Mouse (Mus musculus) gastrocnemius, postnatal 25 days (tissue): Measurements from ENCODE around the gene Irf2bpl. TPM values are rescaled to one million over a fixed set of nuclear protein-coding genes. Genes with fewer than 3 reads are reported as not detected.
A peak's percentile ranks its signal among the peaks of the same experiment; 100 is the strongest.

Source experiments
- DNase-seq: peaks from one replicate; pipeline ENCODE4 v3.0.0; 2022
- total RNA-seq, 2 experiments: library from RNA; stranded (reverse); gene quantifications; 1 replicate in 1 of 2; 2 replicates in 1 of 2; pipeline ENCODE4 v1.2.3; 2021

Gene Irf2bpl
- total RNA-seq, 2 experiments from 2014 or later: 22.0 to 24.0 TPM

DNA sequence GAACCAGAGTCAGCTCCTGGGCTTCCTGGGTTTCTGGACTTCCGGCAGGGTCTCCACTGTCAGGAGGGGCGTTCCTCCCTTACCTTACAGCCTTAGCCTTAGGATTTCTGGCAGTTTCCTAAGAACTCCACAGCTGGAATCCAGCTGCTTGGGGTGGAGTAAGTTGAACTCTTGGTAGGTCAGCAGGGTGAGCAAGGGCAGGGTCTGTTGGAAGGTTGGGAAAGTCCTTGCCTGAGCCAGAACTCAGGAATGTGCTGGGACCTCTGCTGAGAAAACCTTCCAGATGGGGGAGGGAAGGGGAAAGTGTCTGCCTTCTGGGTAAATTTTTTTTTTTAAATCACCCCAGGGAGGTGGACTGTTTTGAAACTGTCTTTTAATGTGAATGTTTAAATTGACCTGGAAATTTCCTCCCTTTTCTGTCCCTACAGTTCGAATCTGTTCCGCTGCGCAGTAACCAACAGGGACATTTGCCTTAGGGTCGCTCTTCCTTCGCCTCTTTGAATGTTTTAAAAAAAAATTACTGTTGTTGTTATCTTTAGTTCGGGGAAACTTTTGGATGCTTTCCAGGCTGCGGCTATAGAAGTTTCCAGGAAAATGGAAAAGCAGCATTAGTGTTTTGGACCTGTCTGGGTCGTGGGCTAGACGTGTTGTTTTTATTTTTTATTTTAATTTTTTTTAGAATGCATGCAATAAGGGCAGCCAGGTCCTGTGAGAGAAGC is 15.0 kb upstream of the Irf2bpl start:
- peak; percentile 74 for DNase-seq

DNA sequence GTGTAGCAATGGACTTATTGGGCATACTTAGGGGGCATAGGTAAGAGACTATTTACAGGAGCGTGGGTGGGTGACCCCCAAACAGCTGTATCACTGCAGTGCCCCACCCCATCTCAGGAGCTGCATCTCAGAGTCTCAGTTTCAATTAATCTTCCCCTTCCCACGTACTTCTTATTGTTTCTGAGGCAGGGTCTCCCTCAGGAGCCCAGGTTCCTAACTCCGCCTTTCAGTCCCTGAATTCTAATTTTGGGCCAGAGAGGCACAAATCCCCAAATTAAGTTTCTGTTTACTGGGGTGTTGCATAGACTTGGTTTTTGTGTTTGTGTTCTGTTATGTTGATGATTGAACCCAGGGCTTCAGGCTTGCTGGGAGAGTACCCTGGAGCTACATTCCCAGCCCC is 13.8 kb upstream of the Irf2bpl start:
- DNase-seq: no peak

DNA sequence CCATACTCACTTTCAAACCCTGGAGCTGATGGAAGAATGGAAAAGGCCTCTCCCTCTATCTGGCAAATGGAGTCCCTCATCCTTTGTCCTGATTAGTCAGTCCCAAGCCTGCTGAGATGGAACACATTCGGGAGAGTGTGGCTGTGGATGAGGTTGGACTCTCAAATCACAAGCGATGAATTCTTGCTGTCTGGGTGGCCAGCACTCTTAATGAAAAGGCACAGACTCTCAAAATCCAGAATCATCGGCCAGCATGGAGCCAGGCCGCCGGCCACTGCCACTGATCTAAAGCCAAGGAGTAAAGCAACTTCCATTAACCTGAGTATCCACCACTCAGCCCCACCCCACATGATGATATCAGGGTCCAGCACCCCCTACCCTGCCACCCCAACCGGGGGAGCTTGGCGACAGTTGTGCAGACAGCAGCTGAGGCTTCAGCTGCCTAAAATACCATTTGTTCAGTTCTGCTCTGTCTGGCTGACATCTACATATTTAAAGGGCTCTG is 13.2 kb upstream of the Irf2bpl start:
- DNase-seq: no peak

DNA sequence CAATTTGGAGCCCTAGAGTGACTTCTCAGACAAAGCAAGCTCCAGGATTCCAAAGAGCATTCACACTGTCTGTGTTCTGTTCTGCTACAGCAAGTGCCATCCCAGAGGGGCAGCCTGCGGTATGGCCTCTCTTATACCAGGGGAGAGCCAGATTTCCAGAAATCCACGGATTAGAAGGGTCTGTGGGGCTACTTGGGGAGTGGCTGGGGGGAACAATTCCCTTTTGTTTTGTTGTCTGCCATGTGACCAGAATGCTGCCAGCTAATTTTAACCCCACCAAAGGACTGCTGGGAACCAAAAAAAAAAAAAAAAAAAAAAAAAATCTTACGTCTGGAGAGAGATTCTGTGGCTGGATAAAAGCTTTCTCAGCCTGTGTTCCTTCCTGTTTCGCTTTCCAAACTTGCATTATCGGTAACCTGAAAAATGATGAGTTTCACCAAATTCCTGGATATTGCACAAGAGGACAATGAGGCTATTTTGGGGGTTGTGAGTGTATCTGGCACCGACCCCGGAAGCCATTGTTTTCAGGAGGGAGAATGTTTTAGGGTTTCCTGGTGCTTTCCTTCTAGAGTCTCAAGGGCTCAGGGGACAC is 12.4 kb upstream of the Irf2bpl start:
- DNase-seq: no peak

DNA sequence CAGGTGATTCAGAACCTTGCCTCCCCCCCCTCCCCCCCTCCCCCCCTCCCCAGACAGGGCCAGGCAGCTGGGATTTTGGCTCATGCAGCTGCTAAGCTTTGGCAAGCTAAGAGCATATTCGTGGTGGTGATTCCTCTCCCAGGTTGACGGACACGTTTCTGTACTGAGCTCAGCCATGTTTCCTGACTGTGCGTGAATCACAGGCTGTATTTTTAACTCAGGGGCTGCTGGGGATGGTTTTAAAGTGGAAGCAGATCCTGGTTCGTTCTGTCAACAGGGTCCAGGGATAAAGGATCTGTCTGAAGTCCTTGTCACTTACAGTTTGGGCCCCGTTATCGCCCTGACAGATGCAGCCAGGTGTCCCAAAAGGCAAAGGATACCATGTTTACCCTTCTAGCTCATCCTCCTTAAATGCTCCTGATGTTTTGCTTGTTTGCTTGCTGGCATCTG is 11.9 kb upstream of the Irf2bpl start:
- no peak for DNase-seq

DNA sequence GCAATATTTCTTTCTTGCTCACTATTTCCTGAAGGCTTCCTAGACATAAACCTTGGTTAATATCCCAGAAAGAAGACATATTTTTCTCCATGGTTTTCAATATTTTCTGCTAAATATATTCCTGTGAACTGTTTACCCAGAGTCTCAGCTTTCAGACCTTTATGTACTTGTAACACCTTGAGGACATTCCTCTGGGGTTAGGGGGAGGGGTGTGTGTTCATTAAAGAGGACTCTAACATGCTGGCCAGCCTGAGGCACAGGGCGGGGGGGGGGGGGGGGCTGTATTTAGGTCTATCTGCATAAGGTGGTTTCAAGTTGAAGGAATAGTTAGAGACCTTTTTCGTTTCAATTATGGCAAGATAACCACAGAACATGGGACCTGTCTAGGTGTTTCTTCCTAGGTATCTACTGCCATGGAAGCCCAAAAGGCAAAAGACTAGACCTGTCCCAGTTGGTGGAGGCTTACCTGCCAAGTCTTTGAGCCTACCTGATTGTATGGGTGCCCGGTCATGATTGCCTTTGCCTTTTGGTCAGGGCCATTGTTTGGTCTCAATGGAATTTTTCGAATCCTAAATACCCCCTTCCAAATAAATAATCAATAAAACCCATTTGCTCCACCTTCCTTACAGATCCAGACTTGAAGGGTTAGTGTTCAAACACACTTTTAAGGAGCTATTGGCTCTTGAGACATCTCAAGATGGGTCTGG is 11.3 kb upstream of the Irf2bpl start:
- DNase-seq: no peak

DNA sequence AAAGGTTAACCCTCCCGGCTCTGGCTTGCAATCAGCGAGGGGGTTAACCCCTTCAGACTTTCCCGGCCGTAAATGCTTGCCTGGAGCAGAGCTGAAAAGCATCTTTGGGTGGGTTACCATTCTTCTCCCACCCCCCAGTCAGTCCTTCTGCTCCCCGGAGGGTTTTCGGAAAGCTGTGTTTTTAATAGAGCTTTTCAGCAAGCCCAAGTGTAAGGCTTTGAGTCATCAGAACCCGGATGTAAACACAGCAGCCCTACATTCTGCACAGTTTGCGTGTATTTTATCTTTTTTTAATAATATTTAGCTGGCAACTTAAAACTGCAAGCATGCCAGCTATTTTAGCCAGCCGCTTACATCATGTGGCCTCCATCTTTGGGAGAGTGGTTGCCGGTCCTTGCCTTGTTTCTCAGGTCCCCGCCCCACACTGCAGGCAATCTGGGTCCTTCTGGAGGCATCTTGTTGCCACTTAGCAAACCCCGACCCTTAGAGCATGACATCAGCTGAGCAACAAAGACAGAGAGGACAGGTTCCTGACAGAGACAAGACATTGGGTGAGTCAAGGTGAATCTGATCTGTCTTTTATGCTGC is 10.3 kb upstream of the Irf2bpl start:
- DNase-seq: no peak

DNA sequence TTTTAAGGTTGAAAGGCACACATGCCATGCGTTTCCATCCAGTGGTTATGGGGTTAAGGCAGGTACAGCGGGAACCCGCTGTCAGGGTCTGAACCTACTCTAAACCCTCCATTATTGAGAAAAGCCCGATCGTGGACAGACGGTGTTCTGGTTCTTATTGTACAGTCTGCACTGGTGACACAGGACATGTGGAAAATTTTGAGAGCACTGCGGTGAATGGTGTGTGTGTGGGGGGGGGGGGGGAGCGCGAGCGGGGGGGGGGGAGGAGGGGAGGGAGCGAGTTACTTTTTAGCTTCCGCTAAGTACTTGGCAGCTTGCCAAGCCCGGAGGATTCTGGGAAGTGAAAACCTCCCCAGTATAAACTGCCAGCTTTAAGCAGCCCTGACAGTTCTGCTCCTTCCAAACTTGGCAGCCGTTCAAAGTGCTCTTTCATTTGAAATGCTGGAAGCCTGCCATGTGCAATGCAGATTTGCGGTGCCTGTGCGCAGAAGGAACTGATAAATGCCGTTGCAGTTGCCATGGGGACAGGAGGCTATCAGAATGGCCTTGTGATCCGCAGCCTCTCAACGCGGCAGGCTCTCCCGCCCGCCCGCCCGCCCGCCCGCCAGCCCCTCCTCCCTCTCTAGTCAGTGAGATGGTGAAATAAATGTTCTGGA is 9.7 kb upstream of the Irf2bpl start:
- peak; percentile 92 for DNase-seq

DNA sequence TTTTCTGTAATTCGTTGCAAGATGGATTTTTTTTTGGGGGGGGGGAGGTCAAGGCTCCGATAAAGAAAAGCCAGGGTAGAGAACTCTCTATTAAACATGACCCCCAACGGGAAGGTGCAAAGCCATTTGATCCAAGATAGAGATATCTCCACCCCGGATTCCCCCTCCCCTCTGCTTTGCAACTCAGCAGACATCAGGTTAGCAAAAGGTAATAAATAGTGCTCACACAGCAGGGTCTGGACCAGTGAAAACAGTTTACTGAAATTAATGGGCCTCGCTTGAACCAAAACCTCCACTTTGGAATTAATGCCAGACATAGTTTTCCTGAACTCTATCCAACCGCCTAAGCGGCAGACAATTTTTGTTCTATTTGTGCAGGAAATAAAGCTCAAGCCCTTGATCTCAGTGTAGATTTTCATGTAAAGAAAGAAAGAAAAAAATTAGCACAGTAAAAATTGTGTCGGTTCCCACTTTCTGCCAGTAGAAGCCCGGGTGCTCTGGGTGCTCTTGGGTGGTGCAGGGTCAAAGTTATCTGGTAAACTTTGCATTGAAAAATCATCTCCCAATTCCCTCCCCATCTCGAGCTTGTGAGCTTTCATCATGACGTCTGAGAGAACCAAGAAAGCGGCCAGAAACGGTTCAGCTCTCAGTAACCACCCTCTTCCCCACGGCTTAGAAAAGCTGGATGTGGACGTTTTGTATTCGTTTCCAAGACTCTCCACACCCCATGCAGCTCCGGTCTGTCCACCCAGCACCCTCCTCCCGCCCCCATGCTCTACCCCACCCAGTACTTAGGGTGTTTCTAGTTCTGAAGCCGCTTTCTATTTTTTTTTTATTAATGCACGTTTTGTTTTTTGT is 9.0 kb upstream of the Irf2bpl start:
- DNase-seq: peak; percentile 73

DNA sequence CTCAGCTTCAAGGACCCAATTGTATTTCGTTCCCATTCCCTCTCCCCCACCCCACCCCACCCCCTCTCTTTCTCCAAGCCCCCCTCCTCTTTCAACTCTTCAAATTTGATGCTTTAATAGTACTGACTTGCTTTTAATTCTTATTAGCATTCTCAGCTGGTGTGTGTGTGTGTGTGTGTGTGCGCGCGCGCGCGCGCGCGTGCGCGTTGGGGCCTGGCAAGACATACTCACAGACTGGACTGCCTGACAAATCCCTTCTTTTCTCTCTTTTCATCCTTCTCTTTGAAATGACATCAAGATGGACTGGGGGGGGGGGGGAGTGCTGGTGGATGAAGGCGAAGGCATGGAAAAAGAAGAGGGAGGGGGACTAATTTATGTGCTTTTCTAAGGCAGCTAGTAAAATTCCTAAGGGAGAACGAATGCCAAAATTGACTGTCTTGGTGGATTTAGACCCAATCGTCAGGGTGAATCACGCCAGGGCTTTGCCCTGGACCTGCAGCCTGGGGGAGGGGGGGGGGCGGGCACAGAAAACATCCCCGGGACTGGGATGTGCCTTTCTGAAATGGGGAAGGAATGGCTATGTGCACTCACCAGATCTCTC is 8.2 kb upstream of the Irf2bpl start:
- DNase-seq: peak; percentile 44

DNA sequence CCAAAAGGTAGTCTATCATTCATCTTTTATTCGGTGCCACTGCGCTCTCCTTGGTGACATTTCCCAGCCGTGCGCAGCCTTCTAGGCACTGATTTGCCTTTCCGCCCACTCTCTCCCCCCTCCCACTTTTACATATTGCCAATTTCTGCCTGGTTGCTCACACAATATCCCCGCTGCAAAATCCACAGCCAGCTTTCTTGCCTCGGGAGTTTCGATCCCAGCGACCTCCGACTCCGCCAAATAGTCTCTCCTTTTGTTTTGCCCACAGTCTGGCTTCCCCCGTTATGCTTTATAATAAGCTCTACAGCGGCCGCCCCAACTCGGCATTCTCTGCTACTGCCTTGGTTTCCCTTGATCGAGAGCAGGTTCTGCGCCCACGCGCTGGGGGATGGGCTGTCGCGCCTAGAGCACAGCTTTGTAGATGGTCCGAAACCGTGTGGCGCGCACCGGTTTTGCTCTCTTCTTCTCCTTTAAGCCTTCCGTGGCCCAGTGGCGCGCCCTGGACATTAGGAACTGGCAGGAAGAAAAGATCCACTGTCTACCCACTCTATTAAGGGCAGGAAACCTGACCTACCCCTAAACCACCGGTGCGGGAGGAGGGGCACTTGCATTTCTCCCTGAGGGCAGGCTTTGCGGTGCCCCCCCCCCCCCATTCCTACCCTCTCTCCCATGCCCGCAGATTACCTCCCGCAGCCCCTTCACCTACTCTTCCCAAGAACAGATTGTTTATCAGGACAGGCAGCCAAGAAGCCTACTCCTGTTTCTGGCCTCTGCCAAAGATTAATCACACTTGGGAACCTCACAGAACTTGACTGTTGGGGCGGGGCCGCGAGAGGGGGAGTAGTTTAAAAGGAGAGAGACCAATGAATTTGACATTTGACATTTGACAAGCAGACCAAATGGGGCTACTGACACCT is 7.4 kb upstream of the Irf2bpl start:
- DNase-seq: peak; percentile 92

DNA sequence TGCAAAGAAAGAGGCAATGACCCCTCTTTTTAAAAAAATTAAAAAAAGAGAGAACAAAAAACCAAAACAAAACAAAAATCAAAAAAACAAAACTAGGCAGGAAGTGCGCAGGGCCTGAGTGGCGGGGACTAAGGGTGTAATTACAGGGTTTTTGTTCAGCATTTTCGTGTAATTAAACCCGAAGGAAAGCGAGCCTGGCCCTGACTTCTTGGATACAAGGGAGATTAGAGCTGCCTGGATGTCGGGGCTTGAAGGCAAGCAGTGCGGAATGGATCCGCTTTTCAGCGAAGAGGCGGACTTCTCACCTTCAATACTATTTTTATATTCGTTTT is 6.8 kb upstream of the Irf2bpl start:
- DNase-seq: no peak

DNA sequence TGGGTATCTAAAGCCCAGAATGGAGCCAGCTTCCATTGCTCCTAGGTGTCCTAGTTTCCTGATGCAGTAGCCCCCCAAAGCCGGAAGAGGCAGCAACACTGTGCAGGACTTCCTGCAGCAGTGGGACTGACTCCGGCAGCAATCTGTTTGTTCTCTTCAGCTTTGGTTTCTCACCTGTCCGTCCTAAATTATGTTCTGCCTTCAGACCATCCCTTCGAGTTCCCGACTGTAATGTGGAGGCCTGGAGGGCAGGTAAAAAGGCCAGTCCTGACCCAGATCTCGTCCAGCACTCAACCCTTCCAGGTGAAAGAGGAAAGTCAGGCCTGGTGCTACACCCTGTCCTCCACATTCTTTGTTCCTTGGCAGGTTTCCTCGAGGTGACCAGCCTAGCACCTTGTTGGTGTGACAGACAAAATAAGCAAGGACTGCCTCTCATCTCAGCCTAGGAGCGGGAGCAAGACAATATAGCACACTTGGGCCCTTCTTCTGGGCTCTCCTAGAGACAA is 6.3 kb upstream of the Irf2bpl start:
- DNase-seq: no peak

DNA sequence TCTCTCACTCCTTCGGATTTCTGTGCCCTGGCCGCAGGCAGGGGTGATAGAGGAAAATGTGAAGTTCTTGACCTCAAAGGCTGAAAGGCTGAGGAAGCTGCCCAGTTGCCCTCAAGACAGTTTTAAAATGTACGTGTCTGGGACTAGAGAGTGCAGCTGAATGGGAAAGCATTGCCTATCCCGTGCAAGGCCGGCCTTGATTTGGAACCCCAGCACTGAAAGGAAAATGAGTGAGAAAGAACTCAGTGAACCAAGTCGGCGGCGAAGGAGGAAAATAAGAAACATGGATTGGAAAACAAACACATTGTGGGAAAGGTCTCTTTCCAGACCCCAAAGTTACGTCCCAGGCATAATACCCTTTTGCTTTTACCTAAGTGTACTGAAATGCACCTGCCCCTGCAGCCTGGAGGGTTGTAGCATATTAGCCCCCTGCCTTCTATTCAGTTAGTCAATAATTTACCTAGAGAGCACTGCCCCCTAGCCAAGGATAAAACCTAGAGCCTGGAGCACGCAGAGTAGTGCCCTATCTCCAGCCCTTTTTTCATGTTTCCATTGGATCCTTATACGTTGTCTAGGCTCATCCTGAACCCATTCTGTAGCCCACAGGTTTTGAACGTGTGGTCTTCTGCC is 5.6 kb upstream of the Irf2bpl start:
- DNase-seq: no peak

DNA sequence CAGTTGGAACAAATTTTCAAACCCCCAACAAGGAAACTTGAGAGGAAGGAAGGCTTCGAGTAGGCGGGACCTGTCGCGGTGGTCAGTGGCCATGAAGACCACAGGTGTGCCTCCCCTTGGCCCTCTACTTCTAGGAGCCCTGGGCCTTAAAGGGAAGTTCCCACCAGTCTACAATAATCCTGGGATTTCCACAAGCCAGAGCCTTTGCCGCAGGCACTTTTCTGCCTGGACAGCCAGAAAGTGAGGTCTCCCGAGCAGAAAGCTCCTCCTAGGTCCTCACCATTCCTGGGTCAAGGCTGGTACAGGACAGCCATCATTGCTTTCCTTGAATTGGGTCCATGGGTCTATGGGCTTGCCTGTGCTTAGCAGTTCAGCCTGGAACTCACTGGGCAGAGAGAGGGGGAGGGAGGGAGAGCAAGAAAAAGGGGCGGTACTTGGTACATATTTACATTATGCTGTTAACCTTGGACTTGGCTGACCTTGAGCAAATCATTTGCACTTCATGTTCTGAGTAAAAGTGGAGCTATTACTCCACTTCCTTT is 4.6 kb upstream of the Irf2bpl start:
- DNase-seq: peak; percentile 44

DNA sequence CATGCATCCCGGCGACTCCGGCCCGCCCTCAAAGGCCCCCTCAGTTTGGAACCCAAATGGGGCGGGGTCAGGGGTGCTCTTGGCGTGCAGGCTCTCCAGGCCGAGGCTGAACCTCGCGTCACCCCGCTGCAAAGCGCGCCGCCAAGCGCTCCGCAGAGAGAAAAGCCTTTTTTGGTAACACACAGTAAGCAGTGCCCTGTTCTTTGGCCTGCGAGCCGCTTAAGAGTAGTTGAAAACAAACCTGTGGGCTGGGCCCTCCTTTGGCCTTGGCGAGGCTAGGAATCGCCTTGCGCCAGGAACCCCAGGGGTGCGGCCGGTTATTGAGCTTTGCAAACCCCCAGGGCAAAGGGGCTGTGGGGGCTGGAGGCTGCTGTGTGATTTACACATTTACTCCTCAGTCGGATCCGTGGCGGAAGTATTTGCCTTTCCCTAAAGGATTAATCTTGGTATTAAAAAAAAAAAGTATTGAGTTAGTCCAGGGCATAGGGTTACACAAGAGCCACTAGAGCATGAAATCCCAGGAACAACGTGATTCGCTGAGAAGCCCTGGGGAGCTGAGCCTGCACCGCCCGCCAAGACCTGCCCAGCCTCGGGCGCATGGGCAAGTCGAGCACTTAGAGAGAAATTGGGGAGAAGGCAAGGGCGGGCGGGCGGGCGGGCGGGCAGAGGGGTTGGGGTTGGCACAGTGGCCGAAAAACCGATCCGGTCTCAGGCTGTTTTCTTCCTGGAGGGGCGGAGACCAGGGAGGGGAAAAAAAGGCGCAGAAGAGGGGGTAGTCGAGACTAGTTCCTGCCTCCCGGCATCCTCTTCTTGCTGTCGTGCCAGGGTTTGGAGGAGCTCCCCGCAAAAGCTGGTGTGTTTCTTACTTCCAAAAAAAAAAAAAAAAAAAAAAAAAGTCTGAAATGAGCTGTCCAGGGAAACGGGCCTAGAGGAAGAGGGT is 3.8 kb upstream of the Irf2bpl start:
- peak; percentile 91 for DNase-seq

DNA sequence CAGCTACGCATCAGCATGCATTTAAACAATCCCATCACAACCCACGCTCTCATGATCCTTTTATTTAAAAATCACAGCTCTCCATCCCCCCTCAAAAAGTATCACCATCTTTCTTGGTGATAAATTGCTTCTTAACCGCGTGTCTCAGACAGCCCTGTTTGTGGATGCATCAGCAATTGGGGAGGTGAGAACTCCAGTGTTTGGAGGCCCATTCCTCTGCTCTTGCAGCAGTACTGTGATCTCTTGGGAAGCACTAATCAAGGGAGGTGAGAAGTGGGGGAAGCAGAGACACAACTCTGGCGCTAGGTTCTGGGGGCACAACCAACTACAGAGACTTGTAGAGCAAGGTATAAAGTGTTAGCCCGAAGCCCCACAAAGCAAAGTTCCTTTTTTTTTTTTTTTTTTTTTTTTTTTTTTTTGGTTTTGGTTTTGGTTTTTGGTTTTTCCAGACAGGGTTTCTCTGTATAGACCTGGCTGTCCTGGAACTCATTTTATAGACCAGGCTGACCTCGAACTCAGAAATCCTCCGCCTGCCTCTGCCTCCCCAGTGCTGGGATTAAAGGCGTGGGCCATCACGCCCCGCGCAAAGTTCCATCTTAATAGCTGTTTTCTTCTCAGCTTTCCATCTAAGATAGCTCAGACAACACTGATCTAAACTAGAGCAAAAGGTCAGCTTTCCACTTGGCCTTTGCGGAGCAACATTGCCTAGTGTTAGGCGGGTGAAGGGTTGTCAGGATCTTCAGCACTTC is 3.0 kb upstream of the Irf2bpl start:
- no peak for DNase-seq
